Mouse (Mus musculus): Measurements from ENCODE around the gene Brca2.
"Not testable (repeated sequence)": the region's sequence is repeated elsewhere in the genome, so short reads cannot be mapped to it uniquely, and the experiment has no call there.

Gene Brca2

DNA sequence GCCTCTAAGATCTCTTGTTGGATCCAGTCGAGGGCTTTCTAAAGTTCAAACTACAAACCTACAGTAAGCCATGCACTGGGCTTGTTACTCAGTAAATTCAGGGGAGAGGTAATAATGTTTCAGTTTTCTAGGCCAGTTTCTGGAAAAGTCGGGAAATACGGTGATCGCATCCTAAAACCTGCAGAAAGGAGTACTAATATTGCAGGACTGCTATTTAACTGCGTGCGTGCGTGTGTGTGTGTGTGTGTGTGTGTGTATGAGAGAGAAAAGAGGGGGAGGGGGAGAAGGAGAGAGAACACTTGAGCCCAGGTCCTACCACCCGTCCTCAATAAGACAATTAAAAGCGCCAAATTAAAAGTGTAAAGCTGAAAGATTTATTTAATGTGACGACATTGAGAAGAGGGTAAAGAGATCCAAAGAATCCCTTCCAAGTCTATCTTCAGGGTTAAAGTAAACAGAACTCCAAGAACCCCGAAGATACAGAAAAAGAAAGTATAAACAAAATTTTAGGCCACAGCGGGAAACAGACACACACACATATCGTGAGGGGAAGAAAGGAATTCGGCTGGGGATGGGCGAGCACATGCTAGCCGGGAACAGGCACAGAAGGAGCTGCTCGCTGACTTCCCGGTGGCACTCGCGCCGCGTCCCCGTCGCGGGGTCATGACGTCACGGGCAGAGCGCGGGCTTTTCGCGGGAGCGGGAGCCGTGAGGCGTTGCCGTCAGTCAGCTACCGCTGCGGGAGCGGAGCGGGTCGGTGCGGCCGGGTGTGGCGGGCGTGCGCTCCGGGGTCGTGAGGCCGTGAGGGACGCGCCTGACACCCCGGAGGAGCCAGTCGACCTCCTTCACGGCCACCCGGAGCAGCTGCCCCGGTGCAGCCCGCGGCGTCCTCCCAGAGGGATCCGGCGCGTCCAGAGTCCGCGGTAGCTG, at the start of gene Brca2:
Brca2 (plus strand) TSS at position 694 of the 930 bp plus-strand sequence.
- peak; percentile 40 for DNase-seq (ENCODE audit: low read depth)

DNA sequence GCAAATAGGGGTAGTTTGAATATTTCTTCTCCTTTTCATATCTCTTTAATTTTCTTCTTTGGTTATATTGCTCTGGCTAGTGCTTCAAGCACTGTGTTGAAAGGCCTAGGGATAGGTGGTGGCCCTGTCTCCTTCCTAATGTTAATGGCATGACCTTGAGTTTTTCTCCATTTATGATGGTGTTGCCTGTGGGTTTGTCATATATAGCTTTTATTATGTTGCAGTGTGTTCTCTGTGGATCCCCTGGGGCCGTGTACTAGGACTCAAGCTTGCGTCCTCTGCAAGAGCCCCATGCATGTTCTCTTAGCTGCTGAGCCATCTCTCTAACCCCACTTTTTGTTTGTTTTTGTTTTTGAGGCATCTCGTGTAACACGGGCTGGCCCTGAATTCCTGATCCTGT, 45.1 kb upstream of the Brca2 start:
- DNase-seq (ENCODE audit: low read depth): no peak

DNA sequence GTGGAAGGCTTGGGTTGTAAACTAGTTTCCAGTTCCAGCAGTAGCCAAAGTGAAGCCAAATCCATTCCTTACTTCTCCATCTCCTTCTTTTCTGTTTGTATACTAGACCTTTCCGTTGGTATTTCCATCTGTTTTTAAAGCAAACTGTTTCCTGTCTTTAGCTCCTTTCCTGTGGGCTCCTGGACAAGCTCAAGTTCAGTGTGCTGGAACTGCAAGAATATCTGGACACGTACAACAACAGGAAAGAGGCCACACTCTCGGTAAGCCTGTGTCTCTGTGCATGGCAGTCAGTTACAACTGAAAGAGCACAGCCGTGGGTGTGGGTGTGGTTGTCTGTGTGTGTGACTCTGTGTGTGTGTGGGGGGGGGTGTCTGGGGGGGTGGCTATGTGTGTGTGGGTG, 43.8 kb upstream of the Brca2 start:
- DNase-seq (ENCODE audit: low read depth): no peak

DNA sequence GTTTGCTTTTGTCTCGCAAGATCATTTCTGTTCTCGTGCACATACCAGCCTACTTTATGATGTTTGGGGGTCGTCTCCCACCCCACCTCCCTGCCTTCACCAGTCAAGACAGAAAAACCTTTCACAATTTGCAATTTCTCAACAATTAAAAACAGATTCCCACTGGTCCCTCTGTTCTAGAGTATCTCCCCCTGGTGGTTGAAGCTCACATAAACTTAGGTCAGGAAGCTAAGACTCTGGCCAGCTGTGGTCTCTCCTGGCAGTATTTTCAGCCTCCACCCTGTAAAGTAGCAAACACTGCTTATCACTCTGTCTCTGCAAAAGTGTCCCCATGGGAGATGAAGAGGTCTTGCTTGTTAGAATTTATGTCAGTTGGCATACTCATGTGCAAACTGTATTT, 37.2 kb upstream of the Brca2 start:
- no peak for DNase-seq (ENCODE audit: low read depth)

DNA sequence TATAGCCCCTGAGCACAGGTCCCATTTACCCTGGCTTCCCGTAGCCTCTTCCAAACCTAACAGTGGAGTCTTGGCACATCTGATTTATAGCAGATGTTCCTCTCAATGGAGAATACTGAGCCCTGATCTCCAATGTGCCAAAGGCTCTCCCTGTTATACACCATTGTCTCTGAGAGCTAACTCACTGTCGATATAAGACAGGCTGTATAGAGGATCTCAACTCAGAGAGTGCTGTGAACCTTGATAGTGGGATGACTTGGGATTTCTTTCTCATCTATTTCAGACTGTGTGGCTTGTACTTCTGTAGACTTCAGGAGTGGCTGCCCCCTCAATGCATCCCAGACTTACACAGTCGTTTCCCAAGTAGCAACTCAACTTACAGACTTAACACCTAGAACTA, 32.1 kb upstream of the Brca2 start:
- no peak for DNase-seq (ENCODE audit: low read depth)

DNA sequence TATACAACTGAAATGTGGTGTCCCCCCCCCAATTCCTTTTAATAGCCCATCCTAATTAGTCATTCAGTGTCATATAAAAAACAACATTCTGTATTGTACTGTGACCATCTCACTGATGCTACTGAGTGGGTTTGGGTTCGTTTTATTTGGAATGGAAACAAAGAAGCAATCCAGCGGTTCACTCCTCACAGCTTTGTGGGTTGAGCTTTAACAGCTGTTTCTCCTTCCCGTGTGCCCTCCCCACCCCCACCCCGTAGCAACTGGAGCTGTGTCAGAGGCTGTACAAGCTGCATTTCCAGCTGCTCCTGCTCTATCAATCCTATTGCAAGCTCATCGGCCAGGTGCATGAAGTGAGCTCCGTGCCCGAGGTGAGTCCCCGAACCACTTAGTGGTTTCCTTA, 31.6 kb upstream of the Brca2 start:
- no peak for DNase-seq (ENCODE audit: low read depth)

DNA sequence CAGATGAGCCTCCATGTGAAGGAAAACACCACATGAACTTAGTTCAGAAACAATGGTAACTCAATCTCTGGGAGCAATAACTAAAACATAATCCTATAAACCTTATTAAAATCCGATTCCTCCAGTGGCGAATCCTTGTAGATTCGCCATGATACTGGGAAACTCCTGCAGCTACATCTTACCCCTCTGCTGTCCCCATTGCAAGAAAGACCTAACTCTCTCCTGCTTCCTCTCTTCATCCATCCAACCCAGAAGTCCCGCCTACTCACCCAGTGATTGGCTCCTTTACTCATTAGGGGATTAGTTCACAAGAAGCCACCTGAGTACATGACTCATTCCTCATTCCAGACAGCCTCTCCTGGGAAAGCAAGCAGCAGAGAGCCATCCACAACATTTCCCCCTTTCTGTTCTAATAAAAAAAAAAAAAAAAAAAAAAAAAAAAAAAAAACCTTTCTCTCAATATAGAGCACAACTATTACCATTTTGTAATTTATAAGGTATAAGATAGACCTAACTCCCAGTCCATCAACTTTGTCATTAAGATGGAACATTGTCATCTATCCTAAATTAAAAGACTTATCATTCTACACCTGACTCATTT, 30.8 kb upstream of the Brca2 start:
- not testable (repeated sequence) for DNase-seq (ENCODE audit: low read depth)

DNA sequence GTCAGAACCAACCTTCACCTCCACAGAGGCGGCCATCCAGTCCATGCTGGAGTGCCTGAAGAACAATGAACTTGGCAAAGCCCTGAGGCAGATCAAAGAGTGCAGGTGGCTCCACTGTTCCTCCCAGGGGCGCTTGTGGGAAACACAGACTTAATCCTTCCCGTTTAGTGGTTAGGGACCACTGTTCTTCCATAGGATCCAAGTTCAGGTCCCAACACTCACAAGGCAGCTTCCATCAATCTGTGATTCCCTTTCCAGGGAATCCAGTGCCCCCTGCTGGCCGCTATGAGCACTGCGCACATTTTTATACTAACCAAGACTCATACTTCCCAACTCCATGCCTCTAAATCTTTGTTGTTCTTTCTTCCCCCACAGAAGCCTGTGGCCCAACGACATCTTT, 26.6 kb upstream of the Brca2 start:
- DNase-seq (ENCODE audit: low read depth): no peak

DNA sequence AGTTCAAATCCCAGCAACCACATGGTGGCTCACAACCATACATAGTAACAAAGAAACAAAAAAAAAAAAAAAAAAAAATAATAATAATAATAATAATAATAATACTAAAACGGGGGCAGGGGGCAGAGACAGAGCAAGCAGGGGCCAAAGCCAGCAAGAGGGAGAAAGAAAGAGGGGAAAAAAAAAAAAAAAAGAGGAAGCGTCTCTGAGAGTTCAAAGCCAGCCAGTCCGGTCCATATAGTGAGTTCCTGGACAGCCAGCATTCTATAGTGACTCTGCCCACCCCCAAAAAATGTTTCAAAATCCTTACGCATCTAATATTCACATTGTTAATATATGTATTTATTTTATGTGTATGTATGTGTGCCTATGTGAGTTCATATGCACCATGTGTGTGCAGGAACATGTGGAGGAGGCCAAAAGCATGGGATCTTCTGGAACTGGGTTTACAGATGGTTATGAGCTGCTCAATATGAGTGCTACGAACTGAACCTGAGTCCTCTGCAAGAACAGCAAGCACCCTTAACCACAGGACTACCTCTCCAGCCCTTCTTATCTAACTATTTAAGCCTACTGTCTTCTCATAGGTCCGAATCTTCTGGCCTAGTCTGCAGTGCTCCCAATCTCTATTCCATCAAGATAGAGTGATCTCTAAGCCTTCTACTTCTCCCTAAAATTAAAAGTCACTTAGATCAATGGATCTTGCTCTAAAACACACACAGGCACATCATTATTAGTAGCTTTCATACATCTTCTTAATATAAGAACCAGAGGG, 11.8 kb upstream of the Brca2 start:
- no peak for DNase-seq (ENCODE audit: low read depth)

DNA sequence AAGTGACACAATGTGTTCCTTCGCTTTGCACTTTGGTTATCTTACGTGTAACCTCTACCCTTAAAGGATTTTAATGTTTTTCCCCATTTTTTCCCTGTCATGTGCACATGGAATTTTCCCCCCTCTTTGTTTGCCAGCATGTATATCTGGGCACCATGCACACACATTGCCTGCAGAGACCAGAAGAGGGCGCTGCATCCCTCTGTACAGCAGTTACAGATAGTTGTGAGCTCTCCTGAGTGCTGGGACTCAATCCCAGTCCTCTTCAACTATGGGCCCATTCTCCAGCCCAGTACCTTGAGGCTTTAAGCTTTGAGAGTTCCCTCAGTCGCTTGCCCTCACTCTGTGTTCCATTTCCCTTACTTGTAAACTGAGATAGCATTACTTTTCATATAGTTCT, 9.2 kb upstream of the Brca2 start:
- no peak for DNase-seq (ENCODE audit: low read depth)

DNA sequence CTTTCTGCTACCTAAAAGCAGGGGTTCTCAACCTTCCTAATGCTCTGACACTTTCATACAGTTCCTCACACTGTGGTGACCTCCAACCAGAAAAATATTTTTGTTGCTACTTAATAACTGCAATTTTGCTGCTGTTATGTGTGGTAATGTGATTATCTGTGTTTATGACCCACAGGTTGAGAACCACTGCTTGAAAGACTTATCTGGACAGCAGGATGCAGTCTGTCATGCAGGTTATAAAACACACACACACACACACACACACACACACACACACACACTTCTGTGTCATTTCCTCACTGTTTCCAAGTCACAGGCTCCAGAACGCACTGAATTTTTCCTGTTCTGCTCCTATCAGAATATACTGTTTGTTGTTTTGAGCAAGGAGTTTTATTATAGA, 8.4 kb upstream of the Brca2 start:
- DNase-seq (ENCODE audit: low read depth): no peak

DNA sequence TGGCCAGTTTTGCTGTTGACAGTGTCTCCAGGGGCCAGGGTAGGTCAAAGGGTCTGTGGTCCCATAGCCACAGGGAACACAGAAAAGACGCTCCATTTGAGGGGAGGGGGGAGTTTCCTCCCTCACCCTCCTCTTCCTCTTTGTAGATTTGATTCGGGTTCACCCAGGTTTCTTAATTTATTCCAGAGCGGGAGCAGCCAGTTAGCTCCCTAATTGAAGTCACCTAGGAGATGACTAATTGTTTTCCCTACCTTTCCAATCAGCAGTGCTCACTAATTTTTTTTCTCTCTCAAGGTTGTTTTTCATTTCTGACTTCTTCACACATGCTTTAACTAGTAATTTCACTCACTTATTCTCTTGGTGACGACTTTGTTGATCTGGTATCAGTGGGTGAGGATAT, 4.4 kb upstream of the Brca2 start, which contains the start of gene Zar1l:
Zar1l (minus strand) TSS at position 101 of the 400 bp plus-strand sequence.
- no peak for DNase-seq (ENCODE audit: low read depth)

DNA sequence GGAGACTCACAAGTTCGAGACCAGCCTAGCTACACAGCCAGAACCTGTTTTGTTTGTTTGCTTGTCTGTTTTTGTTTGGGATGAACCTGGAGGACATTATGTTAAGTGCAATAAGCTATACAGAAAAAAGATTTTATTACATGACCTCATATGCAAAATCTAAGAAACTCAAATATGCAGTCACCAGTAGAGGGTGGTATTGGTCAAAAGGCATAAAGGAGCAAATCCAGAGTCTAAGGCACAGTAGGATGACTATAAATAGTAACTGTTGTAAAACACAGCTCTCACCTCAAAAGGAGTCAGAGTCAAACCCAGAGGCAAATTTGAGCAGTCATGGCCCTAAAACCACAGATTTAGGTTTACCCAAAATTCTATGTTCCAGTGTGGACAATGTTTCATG, 2.9 kb upstream of the Brca2 start:
- DNase-seq (ENCODE audit: low read depth): no peak

DNA sequence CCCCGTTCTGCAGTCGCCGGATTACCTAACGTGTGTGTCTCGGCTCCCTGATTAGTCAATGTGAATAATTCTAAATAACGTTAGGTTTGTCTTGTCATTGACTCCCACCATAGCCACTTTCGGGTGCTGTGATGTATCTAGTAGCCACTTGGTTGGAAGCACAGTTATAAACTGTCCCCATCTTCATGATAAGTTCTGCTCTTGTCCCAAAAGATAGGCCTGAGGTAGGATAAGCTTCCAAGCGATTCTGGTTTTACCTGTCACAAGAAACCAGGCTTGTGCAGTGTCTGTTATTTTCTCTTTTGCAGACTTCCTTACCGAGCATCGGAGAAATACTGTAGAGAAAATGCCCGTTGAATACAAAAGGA, 421 bp downstream of the Brca2 start:
- no peak for DNase-seq (ENCODE audit: low read depth)

DNA sequence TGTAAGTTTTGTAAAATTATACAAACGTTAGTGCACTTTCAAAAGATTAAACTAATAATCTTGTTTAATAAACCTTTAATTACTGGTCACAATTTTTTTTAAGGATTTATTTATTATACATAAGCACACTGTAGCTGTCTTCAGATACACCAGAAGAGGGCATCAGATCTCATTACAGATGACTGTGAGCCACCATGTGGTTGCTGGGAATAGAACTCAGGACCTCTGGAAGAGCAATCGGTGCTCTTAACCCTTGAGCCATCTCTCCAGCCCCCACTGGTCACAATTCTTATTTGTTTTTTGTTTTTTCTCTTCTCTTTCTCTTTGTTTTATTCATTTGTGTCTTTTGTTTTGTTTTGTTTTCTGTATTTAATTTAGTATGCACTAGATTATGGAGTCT, 2.8 kb downstream of the Brca2 start:
- no peak for DNase-seq (ENCODE audit: low read depth)

DNA sequence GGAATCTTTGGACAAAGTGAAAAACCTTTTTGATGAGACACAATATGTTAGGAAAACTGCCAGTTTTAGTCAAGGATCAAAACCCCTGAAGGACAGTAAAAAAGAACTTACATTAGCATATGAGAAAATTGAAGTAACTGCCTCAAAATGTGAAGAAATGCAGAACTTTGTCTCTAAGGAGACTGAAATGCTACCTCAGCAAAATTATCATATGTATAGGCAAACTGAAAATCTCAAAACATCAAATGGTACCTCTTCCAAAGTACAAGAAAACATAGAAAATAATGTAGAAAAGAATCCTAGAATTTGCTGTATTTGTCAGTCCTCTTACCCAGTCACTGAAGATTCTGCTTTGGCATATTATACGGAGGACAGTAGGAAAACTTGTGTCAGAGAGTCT, 18.9 kb downstream of the Brca2 start:
- DNase-seq (ENCODE audit: low read depth): no peak

DNA sequence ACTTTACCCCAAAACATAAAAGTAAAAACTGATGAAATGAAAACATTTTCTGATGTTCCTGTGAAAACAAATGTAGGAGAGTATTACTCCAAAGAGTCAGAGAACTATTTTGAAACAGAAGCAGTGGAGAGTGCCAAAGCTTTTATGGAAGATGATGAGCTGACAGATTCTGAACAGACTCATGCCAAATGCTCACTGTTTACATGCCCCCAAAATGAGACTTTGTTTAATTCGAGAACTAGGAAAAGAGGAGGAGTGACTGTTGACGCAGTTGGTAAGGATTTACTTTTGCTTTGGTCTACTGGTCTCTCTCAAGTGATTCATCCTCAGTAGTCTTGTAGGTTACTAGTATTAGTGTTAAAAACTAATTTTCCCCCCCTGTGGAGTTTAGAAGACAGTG, 20.8 kb downstream of the Brca2 start:
- no peak for DNase-seq (ENCODE audit: low read depth)

DNA sequence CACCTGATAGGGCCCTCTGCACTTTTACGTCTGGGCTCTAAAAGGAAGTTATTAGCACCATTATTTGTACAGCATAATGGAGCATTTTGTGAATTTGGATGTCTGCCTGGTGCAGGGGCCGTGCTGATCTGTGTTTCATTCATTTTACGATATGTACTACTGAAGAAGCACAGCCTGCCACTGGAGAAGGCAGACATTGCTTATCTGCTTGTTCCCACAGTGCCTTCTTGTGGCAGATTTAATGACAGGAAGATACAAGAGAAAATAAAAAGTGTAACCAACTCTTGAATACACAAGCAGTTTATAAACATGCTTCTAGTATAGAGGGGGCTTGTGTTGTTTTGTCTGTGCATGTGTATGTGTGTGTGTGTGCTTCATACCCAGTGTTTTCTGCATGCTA, 29.2 kb downstream of the Brca2 start:
- DNase-seq (ENCODE audit: low read depth): no peak

DNA sequence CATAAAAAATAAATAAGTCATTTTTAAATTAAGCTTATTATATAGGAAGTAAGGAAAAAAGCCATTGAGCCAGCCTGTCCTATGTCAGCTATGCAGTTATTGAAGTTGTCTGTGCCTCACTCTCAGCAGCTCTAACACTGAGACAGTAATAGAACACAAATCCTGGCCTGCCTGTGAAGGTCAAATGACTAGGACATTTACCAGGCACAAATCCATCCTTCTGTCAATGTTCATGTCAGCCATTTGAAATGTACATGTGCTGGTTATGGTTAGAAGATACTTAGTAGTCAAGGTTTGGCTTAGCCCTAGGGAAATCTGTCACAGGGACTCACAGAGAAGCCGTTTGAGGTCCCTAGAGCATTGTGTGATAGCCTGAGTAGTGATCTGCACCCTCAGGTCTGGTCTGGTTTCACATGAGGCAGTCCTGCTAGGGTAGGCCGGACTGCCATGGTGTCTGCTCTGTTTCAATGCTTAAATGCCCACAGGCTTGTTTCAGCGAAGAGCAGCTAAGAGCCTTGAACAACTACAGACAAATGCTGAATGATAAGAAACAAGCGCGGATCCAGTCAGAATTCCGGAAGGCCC, 37.2 kb downstream of the Brca2 start:
- DNase-seq (ENCODE audit: low read depth): no peak

DNA sequence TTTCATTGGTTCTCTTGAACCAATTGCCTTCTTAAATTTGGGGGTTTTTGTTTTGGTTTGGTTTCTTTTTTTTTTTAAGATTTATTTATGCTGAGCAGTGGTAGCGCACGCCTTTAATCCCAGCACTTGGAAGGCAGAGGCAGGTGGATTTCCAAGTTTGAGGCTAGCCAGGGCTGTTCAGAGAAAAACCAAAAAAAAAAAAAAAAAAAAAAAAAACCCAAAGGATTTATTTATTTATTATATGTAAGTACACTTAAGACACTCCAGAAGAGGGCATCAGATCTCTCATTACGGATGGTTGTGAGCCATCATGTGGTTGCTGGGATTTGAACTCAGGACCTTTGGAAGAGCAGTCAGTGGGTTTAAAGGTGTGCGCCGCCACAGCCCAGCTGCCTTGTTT, 38.4 kb downstream of the Brca2 start:
- no peak for DNase-seq (ENCODE audit: low read depth)

DNA sequence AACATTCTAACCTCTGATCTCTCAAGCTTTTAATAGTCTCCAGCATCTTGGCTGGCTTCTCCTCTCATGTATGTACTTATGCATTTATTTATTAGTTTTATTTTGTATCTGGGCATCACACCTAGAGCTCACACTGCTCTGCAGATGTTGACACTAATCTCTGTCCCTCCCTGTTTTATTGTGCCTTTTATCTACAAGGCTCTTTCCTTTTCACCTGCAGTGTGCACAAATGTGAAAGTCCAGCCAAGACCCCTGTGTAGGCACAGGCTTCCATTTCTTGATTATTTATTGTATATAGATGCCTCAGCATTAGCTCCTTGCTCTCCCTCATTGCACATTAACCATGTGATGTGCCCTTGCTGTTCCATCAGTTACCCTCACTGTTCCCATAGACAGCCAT, 38.9 kb downstream of the Brca2 start:
- DNase-seq (ENCODE audit: low read depth): no peak

DNA sequence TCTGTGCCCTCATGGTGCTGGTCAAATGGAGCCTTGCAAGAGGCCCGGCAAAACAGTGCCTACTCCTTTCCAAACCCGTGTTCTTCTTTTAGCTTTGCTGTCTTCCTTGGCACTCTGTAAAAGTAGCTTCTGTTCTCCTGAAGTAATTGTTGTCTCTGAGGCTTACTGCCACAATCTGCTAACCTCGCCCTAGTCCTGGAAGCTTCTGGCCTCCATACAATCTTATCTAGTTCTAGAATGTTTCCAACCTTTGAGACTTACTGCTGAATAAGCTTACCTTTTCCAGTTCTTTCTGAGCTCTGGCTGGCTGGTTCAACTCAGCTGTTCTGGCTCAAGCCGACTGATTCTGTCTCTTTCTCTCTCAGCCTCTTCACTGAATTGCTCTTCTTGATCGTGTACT, 39.4 kb downstream of the Brca2 start:
- no peak for DNase-seq (ENCODE audit: low read depth)

DNA sequence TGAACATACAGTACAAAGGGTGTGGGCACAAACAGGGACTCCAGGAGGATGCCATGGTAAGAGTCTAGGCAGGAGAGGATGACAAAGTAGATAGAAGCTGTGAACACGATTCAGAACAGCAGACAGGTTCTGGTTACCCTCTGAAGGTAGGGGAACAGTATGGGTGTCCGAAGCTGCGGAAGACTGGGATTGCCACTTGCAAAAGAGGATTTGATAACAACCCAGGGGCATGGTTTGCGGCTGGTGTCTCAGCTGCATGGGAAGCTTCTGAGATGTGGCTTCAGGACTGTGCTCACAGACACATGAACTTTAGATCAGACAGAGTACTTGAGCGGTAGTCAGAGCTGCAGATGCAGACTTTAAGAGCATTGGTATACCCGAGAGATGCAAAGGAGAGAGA, 42.0 kb downstream of the Brca2 start:
- DNase-seq (ENCODE audit: low read depth): no peak

Measured in fibroblast of lung, adult 2 months (primary cell).